Mouse (Mus musculus): Measurements from ENCODE around the gene Cox7a2. TPM values are rescaled to one million over a fixed set of nuclear protein-coding genes. Genes with fewer than 3 reads are reported as not detected.

The Cox7a2 gene
- total RNA-seq (2017), result 70.5 to 164 TPM (median 136 TPM) in 3 replicates

DNA sequence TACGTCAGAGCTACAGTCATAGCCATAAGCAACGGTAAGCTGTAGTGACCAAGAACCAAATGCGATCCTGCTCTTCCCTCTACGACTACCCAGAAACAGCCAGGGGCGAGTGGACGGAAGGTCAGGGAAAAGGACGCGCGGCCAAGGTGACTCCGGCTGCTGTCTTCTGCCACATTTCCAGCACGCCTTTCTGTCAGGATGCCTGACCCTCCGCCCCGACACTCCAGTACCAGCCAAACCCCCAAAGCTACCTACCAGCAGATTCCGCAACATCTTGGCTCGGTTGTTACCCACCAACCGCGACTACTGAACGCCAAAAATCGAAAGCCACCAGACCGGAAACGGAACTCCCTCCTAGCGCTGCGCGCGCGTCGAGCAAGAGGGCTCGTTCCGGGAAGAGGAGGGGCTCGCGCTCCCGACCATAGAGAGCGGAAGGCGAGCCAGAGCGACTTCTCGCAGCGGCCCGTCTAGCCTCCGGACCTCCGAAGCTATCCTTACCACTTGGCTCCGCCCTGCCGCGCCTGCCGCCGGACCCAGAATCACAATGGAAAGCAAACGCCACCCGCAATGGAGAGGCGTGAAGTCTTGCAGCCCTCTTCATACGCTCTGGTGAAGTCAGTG is at the start of gene Cox7a2:
Cox7a2 (minus strand) TSS at position 494 of the 621 bp plus-strand sequence.
- peak; percentile 99 for ATAC-seq (replicated peaks; ENCODE audit: insufficient number of reproducible peaks, low FRiP score, low TSS enrichment, poor library complexity, severe bottlenecking)

DNA sequence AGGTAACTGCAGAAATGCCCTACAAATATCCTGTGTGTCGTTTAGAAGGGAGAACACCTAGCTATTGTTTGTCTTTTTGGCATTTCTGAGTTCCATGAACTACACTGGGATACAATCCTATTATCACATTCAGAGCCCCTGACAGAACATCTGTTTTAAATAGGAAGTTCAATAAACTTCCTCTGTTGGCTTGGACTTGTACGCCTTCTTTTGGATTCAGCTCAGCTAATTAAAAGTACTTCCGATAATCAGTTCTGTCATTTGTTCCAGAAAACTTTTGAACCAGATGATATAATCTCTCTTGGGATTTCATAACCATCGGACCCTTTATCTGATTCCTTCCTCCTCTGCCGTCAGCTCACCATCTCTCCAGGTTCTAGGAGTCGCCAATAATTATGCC is 49.7 kb upstream of the Cox7a2 start:
- ATAC-seq (replicated peaks; ENCODE audit: insufficient number of reproducible peaks, low FRiP score, low TSS enrichment, poor library complexity, severe bottlenecking), result no peak

DNA sequence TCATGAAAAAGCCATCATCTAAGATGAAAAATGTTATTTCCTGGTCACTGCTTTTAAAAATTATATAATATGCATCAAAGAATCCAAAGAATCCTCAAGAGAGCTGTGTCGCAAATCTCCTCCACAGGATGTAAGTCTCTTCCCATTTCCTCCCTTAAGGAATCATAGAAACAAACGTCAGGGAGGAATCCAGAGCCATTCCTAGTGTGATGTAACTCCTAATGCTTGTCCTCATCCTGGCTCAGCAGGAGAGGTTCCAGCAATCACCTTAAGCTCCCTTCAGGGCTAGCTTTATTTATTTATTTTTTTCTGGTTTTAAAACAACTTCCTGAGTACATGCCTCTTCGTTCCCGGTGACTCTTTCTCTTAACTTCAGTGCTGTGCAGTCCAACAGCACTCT is 47.5 kb upstream of the Cox7a2 start:
- ATAC-seq (replicated peaks; ENCODE audit: insufficient number of reproducible peaks, low FRiP score, low TSS enrichment, poor library complexity, severe bottlenecking), result no peak

GRCm38 (mm10) chr9:79806317-79807075 is 46.8 kb upstream of the Cox7a2 start:
- ATAC-seq (replicated peaks; ENCODE audit: insufficient number of reproducible peaks, low FRiP score, low TSS enrichment, poor library complexity, severe bottlenecking), result peak; percentile 64; the same call in 1 of the 2 replicates

- no peak for ATAC-seq (replicated peaks; ENCODE audit: insufficient number of reproducible peaks, low FRiP score, low TSS enrichment, poor library complexity, severe bottlenecking)
Measured at GRCm38 (mm10) chr9:79805426-79805825, 45.7 kb upstream of the Cox7a2 start.

DNA sequence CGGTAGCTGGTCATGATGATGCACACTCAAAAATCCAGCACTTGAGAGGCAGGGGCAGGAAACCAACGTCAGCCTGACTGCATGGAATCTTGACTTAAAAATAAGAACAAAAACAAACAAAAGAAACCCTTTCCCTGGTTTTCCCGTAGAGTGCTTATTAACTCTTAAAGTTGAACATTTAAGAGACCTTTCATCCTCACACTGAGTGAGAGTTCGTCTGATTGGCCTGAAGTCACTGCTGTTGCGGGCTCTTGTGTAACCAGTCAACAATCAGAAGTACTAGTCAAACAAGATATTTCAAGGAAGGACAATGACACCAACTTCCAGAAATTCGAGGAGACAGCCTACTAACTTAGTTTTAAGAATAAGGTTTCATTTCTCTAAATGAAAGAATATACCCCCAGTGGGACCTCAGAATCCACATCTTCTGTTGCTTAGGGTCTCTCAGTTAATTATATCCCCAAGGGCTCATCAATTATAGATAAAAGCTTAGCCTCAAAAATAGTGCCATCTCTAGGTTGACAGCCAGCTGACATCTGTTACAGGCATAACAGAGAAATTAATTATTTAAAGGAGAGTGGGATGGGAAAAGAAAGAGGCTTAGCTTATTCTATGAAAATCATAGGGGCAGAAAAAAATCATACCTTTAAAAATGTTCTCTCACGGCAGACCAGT is 36.9 kb upstream of the Cox7a2 start:
- no peak for ATAC-seq (replicated peaks; ENCODE audit: insufficient number of reproducible peaks, low FRiP score, low TSS enrichment, poor library complexity, severe bottlenecking)

DNA sequence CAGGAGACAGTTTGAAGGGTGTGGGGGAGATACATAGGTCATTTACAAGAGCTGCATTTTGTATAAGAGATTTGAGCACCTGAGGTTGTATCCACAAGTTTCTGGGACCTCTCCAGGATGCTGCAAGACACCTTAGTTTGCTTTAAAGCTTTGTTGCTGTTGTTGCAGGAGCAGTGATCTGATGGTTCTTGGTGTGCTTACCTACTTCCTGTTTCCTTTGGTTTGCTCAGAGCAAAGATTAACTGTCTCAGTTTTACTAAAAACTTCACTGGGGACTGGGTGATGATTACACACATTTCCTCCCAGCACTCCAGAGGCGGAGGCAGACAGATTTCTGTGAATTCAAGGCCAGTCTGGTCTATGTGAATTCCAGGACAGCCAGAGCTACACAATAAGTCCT is 35.4 kb upstream of the Cox7a2 start:
- ATAC-seq (replicated peaks; ENCODE audit: insufficient number of reproducible peaks, low FRiP score, low TSS enrichment, poor library complexity, severe bottlenecking), result no peak

DNA sequence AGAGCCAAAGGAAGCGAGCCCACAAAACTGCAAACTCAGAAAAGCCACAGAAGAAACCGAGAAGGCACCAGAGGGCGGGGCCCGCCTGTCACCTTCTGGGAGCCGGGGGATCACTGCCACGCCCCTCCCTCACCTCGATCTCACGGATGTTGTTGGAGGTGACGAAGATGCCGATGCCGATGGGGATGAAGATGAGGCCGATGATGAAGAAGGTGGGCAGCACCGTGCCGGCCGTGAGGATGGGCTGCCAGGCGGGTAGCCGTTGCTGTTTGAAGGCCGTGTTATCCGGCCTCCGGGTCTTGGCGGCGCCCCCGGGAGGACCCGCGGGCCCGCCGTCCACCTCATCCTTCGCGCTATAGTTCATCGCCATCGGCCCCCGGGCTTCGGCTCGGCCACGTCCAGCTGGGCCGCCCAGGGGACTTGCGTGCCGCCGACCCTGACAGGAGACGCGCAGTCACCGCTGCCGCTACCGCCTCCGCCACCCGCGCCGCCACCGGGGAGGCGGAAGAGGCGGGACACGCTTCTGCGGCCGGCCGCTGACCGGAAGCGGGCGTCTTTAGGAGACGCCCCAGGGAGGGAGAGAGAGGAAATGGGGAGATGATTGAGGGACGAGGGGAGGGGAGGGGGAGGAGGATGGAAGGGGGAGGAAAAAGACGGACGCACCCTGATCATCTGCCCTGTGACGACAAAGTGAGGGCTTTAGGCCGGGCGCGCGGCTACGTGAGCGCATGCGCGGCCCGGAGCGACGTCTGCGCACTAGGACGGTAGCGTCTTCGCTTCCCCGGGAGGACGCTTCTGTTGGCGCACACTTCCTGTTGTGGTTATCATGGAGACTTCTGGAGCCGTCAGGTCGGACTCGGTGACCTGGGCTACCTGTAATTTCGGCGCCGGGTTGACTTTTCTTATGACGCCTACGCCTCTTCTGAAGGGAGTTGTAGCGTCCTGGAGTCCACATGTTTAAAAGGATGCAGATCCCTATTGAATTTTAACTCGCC is 33.5 kb upstream of the Cox7a2 start, which contains the start of gene Tmem30a:
Tmem30a (minus strand) TSS at position 667 of the 995 bp plus-strand sequence.
- peak; percentile 90 for ATAC-seq (replicated peaks; ENCODE audit: insufficient number of reproducible peaks, low FRiP score, low TSS enrichment, poor library complexity, severe bottlenecking)

DNA sequence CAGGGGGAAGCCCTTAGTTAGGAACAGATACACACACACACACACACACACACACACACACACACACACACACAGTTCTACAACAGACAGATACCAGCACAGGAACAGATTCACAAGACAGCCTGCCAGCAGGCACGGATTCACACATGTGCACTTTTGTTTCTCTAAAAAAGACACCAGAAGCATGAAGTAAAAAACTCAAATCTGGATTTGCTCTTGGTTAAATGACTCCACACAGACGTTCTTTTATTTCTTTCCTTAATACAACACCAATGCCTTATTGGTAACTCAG is 26.1 kb upstream of the Cox7a2 start:
- ATAC-seq (replicated peaks; ENCODE audit: insufficient number of reproducible peaks, low FRiP score, low TSS enrichment, poor library complexity, severe bottlenecking), result no peak

DNA sequence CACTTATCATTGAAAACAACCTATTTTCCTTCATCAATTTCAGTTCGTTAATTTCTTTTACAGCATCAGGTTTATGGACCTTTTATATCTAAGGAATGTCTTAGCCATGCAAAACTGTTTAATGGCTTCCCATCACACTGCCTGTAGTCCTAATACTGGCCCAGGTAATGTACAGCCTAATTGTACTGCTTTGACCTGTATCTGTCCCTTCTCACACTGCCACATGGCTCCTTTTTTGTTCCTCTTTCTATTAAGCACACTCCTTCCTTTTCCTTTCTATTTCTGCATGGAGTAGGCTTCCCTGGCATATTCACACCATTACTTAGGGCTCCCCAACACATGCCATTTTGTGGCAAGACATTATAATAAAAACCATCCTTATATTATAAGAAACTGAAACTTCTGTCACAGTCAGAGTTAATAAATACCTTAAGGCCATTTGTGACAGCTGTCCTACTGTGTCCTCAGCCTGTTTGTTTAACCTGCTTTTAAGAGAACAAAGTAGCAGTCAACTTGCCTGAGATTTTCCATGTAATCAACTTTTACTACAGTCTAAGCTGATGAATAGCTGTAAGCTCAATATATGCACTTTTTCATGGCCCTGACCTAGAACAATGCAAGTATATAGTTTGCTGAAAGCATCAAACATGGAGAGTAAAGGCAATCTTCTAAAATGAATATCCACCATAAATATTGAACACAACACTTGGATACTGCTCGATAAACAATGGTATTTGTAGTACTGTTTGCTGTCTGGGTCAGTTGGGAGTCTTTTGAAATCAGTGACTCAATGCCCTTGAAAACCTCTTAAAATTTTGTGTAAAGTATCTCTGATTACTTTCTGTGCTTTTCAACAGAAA is 25.5 kb upstream of the Cox7a2 start:
- ATAC-seq (replicated peaks; ENCODE audit: insufficient number of reproducible peaks, low FRiP score, low TSS enrichment, poor library complexity, severe bottlenecking), result no peak

DNA sequence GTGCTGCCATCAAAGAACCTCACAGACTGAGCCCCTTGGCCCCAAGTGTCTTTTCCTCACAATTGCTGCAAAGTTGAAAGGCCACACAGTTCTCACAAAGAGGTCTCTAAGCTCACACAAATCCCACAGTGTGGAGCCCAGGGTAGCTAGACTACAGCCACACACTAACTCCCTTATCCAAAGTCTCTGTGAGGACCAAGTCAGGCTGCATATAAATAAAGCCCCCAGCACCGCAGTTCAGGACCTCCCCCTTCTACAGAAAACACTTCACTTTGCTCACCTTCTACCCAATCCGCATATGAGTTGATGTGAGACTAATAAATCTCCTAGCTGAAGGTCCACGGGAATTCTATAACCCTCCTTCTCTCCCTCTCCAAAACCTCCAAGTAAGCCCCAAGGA is 24.8 kb upstream of the Cox7a2 start:
- ATAC-seq (replicated peaks; ENCODE audit: insufficient number of reproducible peaks, low FRiP score, low TSS enrichment, poor library complexity, severe bottlenecking), result no peak

- no peak for ATAC-seq (replicated peaks; ENCODE audit: insufficient number of reproducible peaks, low FRiP score, low TSS enrichment, poor library complexity, severe bottlenecking)
Measured at GRCm38 (mm10) chr9:79779354-79779753, 19.7 kb upstream of the Cox7a2 start.

GRCm38 (mm10) chr9:79766991-79767545 is 7.4 kb upstream of the Cox7a2 start:
- no peak for ATAC-seq (replicated peaks; ENCODE audit: insufficient number of reproducible peaks, low FRiP score, low TSS enrichment, poor library complexity, severe bottlenecking)

DNA sequence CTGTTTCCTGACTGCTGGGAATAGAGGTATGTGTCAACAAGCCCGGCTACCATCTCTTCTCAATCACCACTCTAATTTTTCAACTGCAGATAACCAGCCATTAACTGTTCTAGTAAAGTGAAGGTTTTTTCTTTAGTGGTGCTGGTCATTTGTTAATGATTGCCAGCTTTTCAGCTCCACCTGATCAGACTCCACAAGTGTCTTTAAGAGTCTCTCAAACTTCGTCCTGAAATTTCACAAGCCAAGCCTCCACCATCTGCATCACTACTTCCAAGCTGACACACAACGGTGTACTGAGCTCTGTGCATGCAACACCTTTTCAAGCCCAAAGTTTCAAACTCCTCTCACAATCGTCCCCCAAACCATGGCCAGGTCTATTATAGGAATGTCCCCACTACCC is 5.7 kb upstream of the Cox7a2 start:
- no peak for ATAC-seq (replicated peaks; ENCODE audit: insufficient number of reproducible peaks, low FRiP score, low TSS enrichment, poor library complexity, severe bottlenecking)

GRCm38 (mm10) chr9:79762519-79762918 is 2.8 kb upstream of the Cox7a2 start:
- no peak for ATAC-seq (replicated peaks; ENCODE audit: insufficient number of reproducible peaks, low FRiP score, low TSS enrichment, poor library complexity, severe bottlenecking)

DNA sequence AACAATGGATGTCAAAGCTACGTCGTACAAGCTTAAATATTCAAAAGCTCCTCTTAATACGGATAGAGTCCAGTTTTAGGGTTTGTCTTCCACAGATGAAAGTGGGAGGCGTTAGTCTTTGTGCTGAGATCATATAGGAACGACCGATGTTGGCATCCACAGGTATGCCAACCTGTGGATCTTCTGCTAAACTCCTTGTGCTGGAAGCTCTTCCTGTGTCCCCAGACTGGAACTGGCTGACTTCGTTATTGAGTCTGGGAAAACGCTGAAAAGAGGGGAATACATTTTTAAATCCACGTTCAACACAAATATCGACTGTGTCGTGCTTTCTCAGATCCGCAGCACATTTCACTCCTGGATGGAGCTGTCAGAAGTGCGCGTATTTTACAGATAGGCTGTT is 398 bp upstream of the Cox7a2 start:
- ATAC-seq (replicated peaks; ENCODE audit: insufficient number of reproducible peaks, low FRiP score, low TSS enrichment, poor library complexity, severe bottlenecking), result no peak

- ATAC-seq (replicated peaks; ENCODE audit: insufficient number of reproducible peaks, low FRiP score, low TSS enrichment, poor library complexity, severe bottlenecking), result no peak
Measured at GRCm38 (mm10) chr9:79755311-79755710, 4.4 kb downstream of the Cox7a2 start.

GRCm38 (mm10) chr9:79751846-79752245 is 7.8 kb downstream of the Cox7a2 start:
- no peak for ATAC-seq (replicated peaks; ENCODE audit: insufficient number of reproducible peaks, low FRiP score, low TSS enrichment, poor library complexity, severe bottlenecking)
